Mouse (Mus musculus) limb, embryonic 14.5 days (tissue): ENCODE results near the gene Coa3. TPM values are rescaled to one million over a fixed set of nuclear protein-coding genes. Genes with fewer than 3 reads are reported as not detected.

ENCODE experiments used
- ATAC-seq: fragments of 200-750 bp; cut with Nextera tagmentation; 2 replicates; pipeline ENCODE4 v1.8.0; 2017; ENCODE audit warnings: low read depth, moderate number of reproducible peaks, moderate TSS enrichment; ENCODE audit not compliant: low FRiP score
- DNase-seq: peaks from one replicate; pipeline ENCODE4 v3.0.0-alpha.2; 2015; ENCODE audit warnings: low spot score
- H3K27ac ChIP-seq: fragments of 300-500 bp; sonication (generic); replicated peaks from 2 replicates; pipeline ENCODE4 v1.5.1; 2014; ENCODE audit warnings: low read depth, mild to moderate bottlenecking, low read length, moderate library complexity, mixed read lengths
- H3K27me3 ChIP-seq: fragments of 300-500 bp; sonication (generic); 2 replicates; pipeline ENCODE4 v1.6.1; 2014; ENCODE audit warnings: low read length, mixed read lengths; ENCODE audit not compliant: control insufficient read depth, insufficient read depth
- H3K36me3 ChIP-seq: fragments of 300-500 bp; sonication (generic); 2 replicates; pipeline ENCODE4 v1.6.1; 2014; ENCODE audit warnings: mild to moderate bottlenecking, low read length, moderate library complexity, mixed read lengths; ENCODE audit not compliant: control insufficient read depth, insufficient read depth
- H3K4me1 ChIP-seq: fragments of 300-500 bp; sonication (generic); 2 replicates; pipeline ENCODE4 v1.6.1; 2014; ENCODE audit warnings: antibody characterized with exemption, low read length, mixed read lengths; ENCODE audit not compliant: control insufficient read depth, insufficient read depth
- H3K4me2 ChIP-seq: fragments of 300-500 bp; sonication (generic); replicated peaks from 2 replicates; pipeline ENCODE4 v1.6.1; 2014; ENCODE audit warnings: low read depth, mild to moderate bottlenecking, low read length, moderate library complexity; ENCODE audit not compliant: severe bottlenecking
- H3K4me3 ChIP-seq: fragments of 300-500 bp; sonication (generic); replicated peaks from 2 replicates; pipeline ENCODE4 v1.5.1; 2014; ENCODE audit warnings: low read length
- H3K9ac ChIP-seq: fragments of 300-500 bp; sonication (generic); 2 replicates; pipeline ENCODE4 v1.6.1; 2014; ENCODE audit warnings: mild to moderate bottlenecking, low read depth, low read length, moderate library complexity; ENCODE audit not compliant: severe bottlenecking
- H3K9me3 ChIP-seq: fragments of 300-500 bp; sonication (generic); 2 replicates; pipeline ENCODE4 v1.6.1; 2016; ENCODE audit warnings: low read length; ENCODE audit not compliant: control insufficient read depth
- POLR2A ChIP-seq: fragments of 200-500 bp; IDR thresholded peaks from 2 replicates; pipeline ENCODE4 v1.8.0; 2012; ENCODE audit warnings: inconsistent platforms, mild to moderate bottlenecking, moderate library complexity, borderline replicate concordance; ENCODE audit not compliant: insufficient read depth, insufficient read length; ENCODE audit errors: extremely low read depth
- WGBS: fragments of 180-500 bp; shearing (Covaris S2); extraction: QIAGEN DNeasy Blood & Tissue Kit; methylation state at CpG from one replicate; pipeline ENCODE4 v1.1.7; 2014; 5-methylcytosine and 5-hydroxymethylcytosine counted together
- polyA plus RNA-seq, 2 experiments: library from polyadenylated mRNA; depleted of rRNA in 1 of 2; stranded (reverse) in 1 of 2; unstranded in 1 of 2; fragments of >200 nt; fragmentation: Nextera tagmentation in 1 of 2; extraction: Ambion mirVana in 1 of 2; gene quantifications; 2 replicates each; pipeline versions ENCODE4 v1.2.1 to v1.2.3; 2012 to 2014

Gene Coa3
- polyA plus RNA-seq, 2 experiments, result 182 to 183 TPM

DNA sequence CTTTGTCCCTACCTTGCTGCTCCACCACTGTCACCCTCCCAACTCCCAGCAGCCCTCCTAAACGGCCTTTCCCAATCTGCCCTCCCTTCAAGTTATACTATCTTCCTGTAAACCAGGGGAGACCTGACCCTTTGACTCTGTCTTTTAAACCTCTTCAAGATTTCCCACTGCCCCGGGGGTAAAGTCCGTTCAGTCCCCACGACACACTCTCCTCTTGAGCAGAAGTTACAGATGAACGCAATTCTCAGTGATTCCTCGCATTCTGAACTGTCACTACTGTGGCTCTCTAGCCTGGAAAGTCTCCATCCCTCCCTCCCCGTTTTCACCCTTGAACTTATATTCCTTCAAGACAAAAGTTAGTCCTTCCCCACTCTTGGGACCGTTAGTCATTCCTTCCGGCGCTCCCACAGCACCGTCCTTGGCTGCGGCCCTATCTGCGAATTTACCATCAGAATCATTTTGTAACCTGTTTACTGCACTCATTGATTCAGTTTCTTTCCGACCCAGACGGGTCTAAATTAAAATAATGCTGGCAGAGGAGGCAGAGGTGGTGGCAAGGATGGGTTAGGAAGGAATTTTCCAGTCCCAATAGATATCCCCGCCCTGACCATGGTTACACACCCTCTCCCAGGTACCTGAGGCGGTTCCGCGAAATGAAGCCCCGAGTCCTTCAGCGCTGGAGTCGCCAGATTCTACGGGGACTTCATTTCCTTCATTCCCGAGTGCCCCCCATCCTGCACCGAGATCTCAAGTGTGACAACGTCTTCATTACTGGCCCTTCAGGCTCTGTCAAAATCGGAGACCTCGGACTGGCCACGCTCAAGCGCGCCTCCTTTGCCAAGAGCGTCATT is 15.6 kb downstream of the Coa3 start:
- Histone ChIP-seq H3K4me3 (no peak overlapping the region), H3K36me3 (0 out of 2 replicates have a peak, but pooled peaks cover 4% of the 10 kb centered on the region), H3K27ac (no peak overlapping the region), H3K9ac (no peak overlapping the region), H3K4me2 (no peak overlapping the region; the same call in 1 of the 2 replicates), H3K9me3 (no peaks in the 10 kb centered on the region), H3K4me1 (peaks cover 36% of the 10 kb centered on the region), H3K27me3 (peaks cover 44% of the 10 kb centered on the region)
- WGBS, result 4% methylated on average over 32 of the region's 32 CpGs
- DNase-seq, result no peak
- TF ChIP-seq POLR2A, result no peak
- no peak for ATAC-seq

DNA sequence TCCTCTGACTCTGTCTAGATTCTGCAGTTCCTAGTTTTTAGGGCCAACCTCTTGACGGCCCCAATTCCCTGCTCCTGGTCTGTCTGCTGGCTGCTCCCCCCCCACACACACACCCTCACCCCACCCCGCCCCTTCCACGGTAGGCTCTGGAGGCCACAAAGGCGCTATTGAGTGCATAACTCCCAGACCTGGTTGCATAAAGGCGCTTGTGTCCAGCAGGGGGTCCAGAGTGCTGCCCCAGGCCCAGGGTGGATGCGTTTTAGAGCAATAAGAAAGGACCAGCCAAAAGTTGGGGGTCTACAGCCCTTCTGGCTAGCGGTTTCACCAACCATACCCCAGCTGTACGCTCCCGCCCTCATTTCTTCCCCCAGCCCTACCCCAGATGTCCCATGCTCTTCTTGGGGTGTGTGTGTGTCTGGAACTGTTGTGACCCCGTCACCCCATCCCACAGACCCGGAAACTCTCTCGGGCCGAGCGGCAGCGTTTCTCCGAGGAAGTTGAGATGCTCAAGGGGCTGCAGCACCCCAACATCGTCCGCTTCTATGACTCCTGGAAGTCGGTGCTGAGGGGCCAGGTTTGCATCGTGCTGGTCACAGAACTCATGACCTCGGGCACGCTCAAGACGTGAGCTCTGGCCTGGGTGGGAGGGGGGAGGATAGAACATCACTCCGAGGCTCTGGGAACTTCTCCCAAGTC is 16.5 kb downstream of the Coa3 start:
- WGBS, result 2% methylated on average over 24 of the region's 24 CpGs
- ATAC-seq, result no peak
- Histone ChIP-seq H3K4me1 (peaks cover 36% of the 10 kb centered on the region), H3K4me3 (peak overlapping the region; percentile 53), H3K27me3 (peaks cover 40% of the 10 kb centered on the region), H3K9me3 (no peaks in the 10 kb centered on the region), H3K27ac (no peak overlapping the region), H3K36me3 (peaks cover 9% of the 10 kb centered on the region; the same call in 1 of the 2 replicates), H3K9ac (peak overlapping the region; percentile 31; the same call in 1 of the 2 replicates), H3K4me2 (peak overlapping the region; percentile 98)
- TF ChIP-seq POLR2A, result no peak
- no peak for DNase-seq

DNA sequence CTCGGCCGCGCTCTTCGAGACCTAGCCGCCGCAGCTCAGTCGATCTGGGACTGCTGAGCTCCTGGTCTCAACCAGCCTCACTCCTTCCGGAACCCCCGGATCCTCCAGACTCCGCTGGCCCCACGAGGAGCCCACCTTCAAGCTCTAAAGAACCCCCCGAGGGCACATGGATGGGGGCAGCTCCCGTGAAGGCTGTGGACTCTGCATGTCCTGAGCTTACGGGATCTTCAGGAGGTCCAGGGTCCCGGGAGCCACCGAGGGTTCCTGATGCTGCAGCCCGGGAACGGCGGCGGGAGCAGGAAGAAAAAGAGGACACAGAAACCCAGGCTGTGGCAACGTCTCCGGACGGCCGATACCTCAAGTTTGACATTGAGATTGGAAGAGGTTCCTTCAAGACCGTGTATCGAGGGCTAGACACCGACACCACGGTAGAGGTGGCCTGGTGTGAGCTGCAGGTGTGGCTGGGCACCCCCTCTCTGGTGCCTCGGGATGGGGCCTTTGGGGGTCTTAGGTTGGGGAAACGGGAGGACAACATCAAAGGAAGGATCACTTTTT is 18.0 kb downstream of the Coa3 start:
- Histone ChIP-seq H3K4me3 (peak overlapping the region; percentile 53), H3K27me3 (peaks cover 36% of the 10 kb centered on the region), H3K4me2 (peak overlapping the region; percentile 98), H3K36me3 (peaks cover 18% of the 10 kb centered on the region), H3K4me1 (peaks cover 36% of the 10 kb centered on the region), H3K27ac (peak overlapping the region; percentile 68; the same call in 1 of the 2 replicates), H3K9ac (peak overlapping the region; percentile 71), H3K9me3 (no peaks in the 10 kb centered on the region)
- DNase-seq, result no peak
- ATAC-seq, result no peak
- TF ChIP-seq POLR2A, result no peak
- under 1% methylated on average over 28 of the region's 30 CpGs for WGBS

DNA sequence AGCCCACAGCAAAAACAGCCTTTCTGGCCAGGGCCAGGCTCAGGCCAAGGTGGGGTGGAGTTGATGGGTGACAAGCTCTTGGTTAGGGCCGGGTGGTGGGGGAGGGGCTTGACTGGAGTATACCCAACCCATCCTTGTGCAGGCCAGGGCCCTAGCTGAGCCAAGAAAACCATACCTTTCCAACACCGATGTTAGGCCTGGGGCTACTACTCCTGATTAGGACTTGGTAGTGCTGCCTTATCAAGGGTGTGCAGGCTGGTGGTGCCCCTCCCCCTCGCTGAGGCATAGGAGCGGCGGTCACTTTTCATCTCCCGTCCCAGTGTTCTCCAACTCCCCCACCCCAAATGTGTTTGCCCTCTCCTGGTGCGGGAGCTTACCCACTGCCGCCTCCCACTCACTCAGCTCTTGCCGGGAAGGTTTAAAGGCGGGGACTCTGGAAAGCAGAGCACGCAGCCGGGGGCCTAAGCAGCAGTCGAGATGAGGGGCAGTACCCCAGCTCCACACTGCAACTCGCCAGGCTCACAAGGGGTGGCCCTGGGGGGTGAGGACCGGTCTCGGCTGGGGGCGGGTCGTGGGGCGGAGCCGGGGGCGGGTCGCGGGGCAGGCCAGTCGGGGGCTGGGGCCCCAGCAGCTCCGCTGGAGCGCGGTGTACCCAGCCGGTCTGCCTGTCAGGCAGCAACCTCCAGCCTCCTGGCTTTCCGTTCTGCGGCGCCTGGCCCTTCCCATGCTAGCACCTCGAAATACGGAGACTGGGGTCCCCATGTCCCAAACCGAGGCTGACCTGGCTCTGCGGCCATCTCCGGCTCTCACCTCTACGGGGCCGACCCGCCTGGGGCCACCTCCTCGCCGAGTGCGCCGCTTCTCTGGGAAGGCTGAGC is 18.7 kb downstream of the Coa3 start, which contains the start of gene Wnk4:
TSS of gene Wnk4 (plus strand) at position 620 of the 878 bp plus-strand sequence.
- Histone ChIP-seq H3K36me3 (peaks cover 18% of the 10 kb centered on the region), H3K9me3 (no peaks in the 10 kb centered on the region), H3K9ac (peak within 1 kb of the TSS; percentile 71), H3K4me3 (peak within 1 kb of the TSS; percentile 53), H3K27ac (peak within 1 kb of the TSS; percentile 68), H3K27me3 (peaks cover 32% of the 10 kb centered on the region), H3K4me2 (peak within 1 kb of the TSS; percentile 98), H3K4me1 (peaks cover 34% of the 10 kb centered on the region)
- peak; percentile 76 for DNase-seq
- ATAC-seq, result peak; percentile 83
- under 1% methylated on average over 20 of the region's 43 CpGs for WGBS
- TF ChIP-seq POLR2A, result 0 out of 2 replicates have a peak, but pooled peaks have one; percentile 33
